Mouse (Mus musculus) forelimb bud, embryonic 11.5 days (tissue): ENCODE results near the gene Abi3bp.

ENCODE experiments used
- DNase-seq: peaks from one replicate; pipeline ENCODE4 v3.0.0-alpha.2; 2012; ENCODE audit warnings: low read depth, low spot score

The Abi3bp gene

GRCm38 (mm10) chr16:56477677-56478574, at the start of gene Abi3bp:
TSS of gene Abi3bp (plus strand) at chr16:56477878.
- no peak for DNase-seq

- DNase-seq: no peak
Measured at GRCm38 (mm10) chr16:56435293-56436185, 42.1 kb upstream of the Abi3bp start.

- no peak for DNase-seq
Measured at GRCm38 (mm10) chr16:56440243-56440642, 37.4 kb upstream of the Abi3bp start.

GRCm38 (mm10) chr16:56441113-56441512, 36.6 kb upstream of the Abi3bp start:
- no peak for DNase-seq

GRCm38 (mm10) chr16:56441658-56442344, 35.9 kb upstream of the Abi3bp start:
- no peak for DNase-seq

GRCm38 (mm10) chr16:56451482-56451881, 26.2 kb upstream of the Abi3bp start:
- DNase-seq: no peak

- DNase-seq: no peak
Measured at GRCm38 (mm10) chr16:56451923-56452322, 25.8 kb upstream of the Abi3bp start.

GRCm38 (mm10) chr16:56458052-56458754, 19.5 kb upstream of the Abi3bp start:
- DNase-seq: no peak

- no peak for DNase-seq
Measured at GRCm38 (mm10) chr16:56473160-56473559, 4.5 kb upstream of the Abi3bp start.

GRCm38 (mm10) chr16:56475676-56476075, 2.0 kb upstream of the Abi3bp start:
- DNase-seq: no peak

GRCm38 (mm10) chr16:56478575-56479191, 1.0 kb downstream of the Abi3bp start:
- no peak for DNase-seq

GRCm38 (mm10) chr16:56483466-56483865, 5.8 kb downstream of the Abi3bp start:
- DNase-seq: no peak

GRCm38 (mm10) chr16:56486461-56486860, 8.8 kb downstream of the Abi3bp start:
- no peak for DNase-seq

- DNase-seq: no peak
Measured at GRCm38 (mm10) chr16:56490861-56491260, 13.2 kb downstream of the Abi3bp start.

- DNase-seq: no peak
Measured at GRCm38 (mm10) chr16:56495266-56495665, 17.6 kb downstream of the Abi3bp start.

GRCm38 (mm10) chr16:56496743-56497142, 19.1 kb downstream of the Abi3bp start:
- DNase-seq: no peak

GRCm38 (mm10) chr16:56498680-56499079, 21.0 kb downstream of the Abi3bp start:
- DNase-seq: no peak

GRCm38 (mm10) chr16:56500441-56500840, 22.8 kb downstream of the Abi3bp start:
- DNase-seq: no peak

GRCm38 (mm10) chr16:56501101-56501500, 23.4 kb downstream of the Abi3bp start:
- DNase-seq: no peak

GRCm38 (mm10) chr16:56501513-56501912, 23.8 kb downstream of the Abi3bp start:
- no peak for DNase-seq

- DNase-seq: no peak
Measured at GRCm38 (mm10) chr16:56502134-56502533, 24.5 kb downstream of the Abi3bp start.
